Mouse (Mus musculus): ENCODE data around the gene Dvl1. TPM values are rescaled to one million over a fixed set of nuclear protein-coding genes. Genes with fewer than 3 reads are reported as not detected.

The Dvl1 gene
- total RNA-seq, 1 experiment from 2014 or later: 18.8 TPM

DNA sequence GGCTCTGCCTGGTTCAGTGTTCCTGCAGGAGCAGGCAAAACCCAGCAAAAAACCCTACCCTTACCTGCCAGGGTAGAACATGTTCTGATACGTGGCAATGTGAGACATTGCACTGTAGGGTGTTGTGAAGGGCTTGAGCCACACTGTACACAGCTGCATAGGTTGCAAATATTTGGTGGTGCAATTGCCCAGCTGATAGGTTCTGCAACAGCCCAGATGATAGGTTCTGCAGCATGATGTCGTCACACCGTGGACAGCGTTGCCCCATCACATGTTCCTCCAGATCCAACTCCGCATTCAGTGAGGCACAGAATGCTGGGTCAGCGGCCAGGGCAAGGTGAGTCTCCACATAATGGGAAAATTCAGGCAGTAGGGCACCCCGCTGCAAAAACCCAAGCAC is 14.6 kb downstream of the Dvl1 start:
- no peak for ATAC-seq (replicated peaks; ENCODE audit: insufficient number of reproducible peaks, low FRiP score, low TSS enrichment, poor library complexity, severe bottlenecking)

DNA sequence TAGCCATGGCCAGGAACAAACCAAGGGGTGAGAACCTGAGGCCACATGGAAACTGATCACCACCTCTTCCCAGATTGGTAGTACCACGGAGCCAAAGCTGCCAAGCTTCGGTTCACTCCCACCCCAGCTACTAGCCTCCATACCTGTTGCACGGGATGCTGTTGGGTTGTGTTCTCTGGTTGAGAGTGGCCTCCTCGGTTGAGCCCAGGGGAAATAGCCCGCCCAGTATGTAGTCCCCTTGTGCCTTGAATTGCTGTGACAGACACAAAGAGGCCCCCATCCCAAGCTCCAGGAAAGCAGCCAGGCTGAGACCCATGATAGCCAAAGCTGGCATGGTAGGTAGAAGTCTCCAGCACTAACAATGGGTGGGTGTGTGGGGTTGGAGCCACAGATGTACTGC is 15.8 kb downstream of the Dvl1 start, which contains the start of gene Tas1r3:
Tas1r3 (minus strand) TSS at position 362 of the 400 bp plus-strand sequence.
- no peak for ATAC-seq (replicated peaks; ENCODE audit: insufficient number of reproducible peaks, low FRiP score, low TSS enrichment, poor library complexity, severe bottlenecking)

DNA sequence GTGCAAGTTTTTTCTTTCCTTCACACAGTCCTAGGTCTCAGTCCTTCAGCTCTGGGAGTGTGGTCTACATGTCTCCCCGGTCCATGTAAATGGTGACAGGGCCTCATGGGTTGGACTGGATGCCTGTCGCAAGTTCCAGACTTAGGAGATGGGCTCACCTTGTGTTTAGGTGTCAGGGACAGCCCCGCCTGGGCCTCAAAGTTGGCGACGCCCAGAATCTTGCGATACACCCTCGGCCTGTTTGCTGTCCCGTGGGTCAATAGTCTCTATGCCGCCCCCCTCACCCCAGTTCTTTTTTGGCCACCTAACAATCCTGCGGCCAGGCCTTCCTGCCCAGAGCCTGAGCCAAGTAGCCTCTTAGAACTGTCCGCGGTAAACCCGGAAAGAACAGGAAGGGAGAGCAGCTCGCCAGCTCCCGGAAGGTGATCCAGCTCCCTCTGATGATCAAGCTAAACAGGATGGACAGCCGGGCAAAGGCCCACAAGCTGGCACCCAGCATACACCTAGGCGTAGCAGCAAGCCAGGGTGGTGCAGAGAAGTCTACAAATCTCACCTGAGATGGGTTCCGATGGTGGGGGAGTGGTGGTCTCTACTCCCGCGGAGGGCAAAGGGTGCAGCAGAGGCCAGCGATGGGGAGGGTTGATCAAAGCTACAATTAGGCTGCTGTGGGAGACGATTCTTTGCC is 21.6 kb downstream of the Dvl1 start:
- ATAC-seq (replicated peaks; ENCODE audit: insufficient number of reproducible peaks, low FRiP score, low TSS enrichment, poor library complexity, severe bottlenecking): no peak

DNA sequence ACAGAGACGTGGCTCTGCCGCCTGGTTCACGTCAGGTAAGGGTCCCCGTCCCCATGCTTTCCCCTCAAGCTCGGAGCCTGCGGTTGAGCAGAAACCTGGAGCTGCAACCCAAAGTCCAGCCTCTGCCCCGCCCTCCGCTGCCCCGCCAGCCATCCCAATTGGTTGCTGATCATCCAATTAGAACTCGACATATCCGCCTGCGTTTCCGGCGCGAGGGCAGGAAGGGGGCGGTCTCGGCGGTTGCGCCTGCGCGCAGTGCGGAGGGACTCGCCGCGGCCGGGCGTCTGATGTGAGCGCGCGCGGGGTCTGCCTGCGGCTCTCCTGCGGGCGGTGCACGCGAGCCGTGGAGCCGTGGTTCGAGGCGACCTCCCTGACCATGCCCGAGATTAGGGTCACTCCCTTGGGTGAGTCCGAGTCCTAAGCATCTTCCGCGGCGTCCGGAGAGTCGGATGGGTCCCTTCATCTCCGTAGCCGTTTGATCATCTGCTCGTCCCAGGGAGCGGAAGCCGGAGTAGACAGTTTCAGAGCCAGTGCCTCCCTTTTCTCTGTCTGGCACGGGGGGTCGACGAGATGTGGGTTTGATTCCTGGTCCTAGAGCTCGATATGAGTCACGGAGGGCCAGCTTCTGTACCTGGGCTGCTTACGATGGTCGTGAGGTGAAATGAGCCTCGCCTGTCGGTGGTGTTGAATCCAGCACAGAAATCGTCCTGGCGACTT is 22.3 kb downstream of the Dvl1 start, which contains the start of the genes Cptp and Ints11:
Cptp (minus strand) TSS at position 124 of the 717 bp plus-strand sequence.
Ints11 (plus strand) TSS at position 230 of the 717 bp plus-strand sequence.
- peak; percentile 97 for ATAC-seq (replicated peaks; ENCODE audit: insufficient number of reproducible peaks, low FRiP score, low TSS enrichment, poor library complexity, severe bottlenecking)

DNA sequence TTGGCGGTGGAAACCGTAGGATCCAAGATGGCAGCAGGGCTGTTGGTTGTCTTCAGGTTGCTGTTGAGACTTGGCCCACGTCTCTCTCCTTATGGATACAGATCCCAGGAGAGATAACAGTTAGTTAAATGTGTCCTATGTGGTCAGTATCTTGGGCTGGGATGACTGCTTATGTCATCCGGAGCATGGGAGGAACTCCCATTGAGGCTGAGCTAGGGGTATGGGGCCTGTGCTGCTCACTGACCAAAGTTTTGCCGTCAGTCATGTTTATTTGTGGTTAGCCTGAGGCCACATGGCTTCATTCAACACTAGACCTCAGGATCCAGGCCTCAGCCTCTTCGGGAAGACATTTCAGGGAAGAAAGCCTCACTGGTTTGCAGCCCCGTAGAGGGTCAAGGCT is 24.2 kb downstream of the Dvl1 start:
- ATAC-seq (replicated peaks; ENCODE audit: insufficient number of reproducible peaks, low FRiP score, low TSS enrichment, poor library complexity, severe bottlenecking): no peak

DNA sequence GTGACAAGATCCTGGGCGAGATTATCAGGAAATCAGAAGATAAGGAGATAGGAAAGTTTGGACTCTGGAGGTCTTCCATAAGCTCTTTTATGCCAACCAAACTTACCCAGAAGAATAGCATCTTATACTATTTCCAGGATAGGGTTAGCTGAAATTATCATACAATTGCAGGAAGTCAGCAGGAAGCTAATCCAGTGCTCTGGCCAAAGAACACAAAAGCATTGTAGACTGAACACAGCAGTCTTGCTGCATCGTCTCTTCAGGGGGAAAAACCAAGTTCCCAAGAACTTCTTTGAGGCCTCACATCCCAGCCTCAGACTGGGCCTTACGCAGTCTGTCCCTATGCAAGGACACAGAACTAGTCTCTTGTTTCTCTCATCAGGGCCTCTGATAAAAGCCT is 36.4 kb downstream of the Dvl1 start:
- no peak for ATAC-seq (replicated peaks; ENCODE audit: insufficient number of reproducible peaks, low FRiP score, low TSS enrichment, poor library complexity, severe bottlenecking)

DNA sequence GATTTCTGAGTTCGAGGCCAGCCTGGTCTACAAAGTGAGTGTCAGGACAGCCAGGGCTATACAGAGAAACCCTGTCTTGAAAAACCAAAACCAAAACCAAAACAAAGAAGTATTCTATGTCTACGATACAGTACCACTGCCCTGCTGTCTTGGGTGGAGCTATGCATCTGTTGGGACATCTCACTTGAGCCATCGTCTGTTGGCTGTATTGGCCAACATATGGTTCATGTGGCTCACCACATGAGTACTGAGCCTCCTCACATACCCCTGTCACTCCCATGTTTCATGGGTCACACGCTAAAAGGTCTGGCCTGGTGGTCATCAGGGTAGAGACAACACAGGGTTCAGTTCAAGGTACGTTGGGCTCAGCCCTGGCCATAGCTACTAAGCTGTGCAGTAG is 39.1 kb downstream of the Dvl1 start:
- no peak for ATAC-seq (replicated peaks; ENCODE audit: insufficient number of reproducible peaks, low FRiP score, low TSS enrichment, poor library complexity, severe bottlenecking)

DNA sequence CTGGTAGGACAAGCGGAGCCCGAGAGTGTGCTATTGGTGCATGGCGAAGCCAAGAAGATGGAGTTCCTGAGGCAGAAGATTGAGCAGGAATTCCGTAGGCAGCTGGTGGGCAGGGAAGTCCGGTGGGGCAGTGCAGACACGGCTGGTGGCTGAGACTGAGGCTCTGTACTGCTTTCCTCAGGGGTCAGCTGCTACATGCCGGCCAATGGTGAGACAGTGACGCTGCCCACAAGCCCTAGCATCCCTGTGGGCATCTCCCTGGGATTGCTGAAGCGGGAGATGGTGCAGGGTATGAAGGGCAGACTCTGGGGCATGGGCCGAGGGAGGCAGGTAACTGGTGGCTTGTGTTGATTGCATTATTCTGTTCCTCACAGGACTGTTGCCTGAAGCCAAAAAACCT is 40.5 kb downstream of the Dvl1 start:
- no peak for ATAC-seq (replicated peaks; ENCODE audit: insufficient number of reproducible peaks, low FRiP score, low TSS enrichment, poor library complexity, severe bottlenecking)

DNA sequence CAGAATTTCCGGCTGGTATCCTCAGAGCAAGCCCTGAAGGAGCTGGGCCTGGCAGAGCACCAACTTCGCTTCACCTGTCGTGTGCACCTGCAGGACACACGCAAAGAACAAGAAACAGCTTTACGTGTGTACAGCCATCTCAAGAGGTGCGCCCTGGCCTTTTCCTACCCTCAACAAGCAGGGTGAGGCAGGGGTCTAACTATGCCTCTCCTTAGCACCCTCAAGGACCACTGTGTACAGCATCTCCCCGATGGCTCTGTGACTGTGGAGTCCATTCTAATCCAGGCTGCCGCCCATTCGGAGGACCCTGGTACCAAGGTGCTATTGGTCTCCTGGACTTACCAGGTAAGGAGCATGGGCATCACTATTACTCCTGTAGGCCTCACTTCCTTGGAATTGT is 41.0 kb downstream of the Dvl1 start:
- ATAC-seq (replicated peaks; ENCODE audit: insufficient number of reproducible peaks, low FRiP score, low TSS enrichment, poor library complexity, severe bottlenecking): no peak

DNA sequence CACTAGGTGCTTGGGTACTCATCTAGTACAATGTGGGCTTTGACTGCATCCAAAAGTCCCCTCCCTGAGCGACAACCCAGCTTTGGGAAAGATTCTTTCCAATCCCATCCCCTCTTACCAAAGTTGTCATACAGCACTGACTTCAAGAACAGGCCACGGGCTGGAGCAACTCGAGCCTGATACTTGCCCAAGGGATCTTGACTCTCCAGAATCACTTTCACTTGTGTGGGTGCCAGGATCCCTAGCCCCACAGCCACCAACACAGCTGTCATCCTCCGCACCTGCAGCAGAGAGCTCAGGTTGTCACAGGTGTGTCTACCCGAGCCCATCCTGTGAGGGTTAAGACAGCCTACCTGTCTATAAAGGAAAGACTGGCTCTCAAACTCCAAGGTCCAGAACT is 42.1 kb downstream of the Dvl1 start:
- no peak for ATAC-seq (replicated peaks; ENCODE audit: insufficient number of reproducible peaks, low FRiP score, low TSS enrichment, poor library complexity, severe bottlenecking)

DNA sequence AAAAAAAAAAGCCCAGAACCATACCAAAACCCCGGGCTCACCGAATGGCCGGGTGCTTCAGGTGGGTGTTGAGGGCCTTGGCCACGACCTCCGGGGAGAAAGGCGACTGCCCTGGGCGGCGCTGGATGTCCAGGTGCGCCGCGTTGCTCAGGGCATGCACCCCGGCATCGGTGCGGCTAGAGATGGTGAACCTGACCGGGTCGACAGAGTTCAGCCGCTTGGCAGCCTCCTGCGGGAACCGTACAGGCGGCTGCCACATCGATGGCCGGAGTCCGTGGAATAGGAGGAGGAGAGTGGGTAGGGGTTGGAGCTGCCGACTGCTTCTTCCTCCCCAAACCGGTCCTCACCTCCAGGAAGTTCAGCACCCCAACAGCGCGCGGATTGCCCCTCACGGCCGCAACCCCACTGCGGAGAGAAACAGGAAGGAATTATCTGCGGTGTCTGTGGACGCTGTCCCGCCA is 43.8 kb downstream of the Dvl1 start:
- ATAC-seq (replicated peaks; ENCODE audit: insufficient number of reproducible peaks, low FRiP score, low TSS enrichment, poor library complexity, severe bottlenecking): no peak

DNA sequence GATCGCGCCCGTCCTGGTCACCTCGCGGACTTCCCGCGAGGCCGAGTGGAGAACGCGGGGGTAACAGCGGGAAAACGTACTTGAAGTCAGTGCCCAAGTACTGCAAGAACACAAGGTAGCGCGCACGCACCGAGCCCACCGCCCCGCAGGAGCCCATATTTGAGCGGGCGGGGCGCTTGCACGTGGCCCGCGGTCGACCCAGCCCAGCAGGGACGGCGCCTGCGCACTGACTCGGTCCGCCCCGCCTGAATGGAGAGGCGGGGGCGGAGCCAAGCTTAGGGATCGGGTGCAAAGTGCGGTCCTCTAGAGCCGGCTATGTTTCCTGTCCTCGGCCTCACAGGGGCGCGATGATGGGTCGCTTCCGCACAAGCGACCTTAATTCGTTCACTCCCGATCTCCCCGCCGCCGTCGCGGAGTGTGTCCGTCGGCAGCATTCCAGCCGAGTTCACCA is 44.4 kb downstream of the Dvl1 start, which contains the start of the genes Pusl1 and Acap3:
Pusl1 (minus strand) TSS at position 231 of the 451 bp plus-strand sequence.
Acap3 (plus strand) TSS at position 272 of the 451 bp plus-strand sequence.
- peak; percentile 68 for ATAC-seq (replicated peaks; ENCODE audit: insufficient number of reproducible peaks, low FRiP score, low TSS enrichment, poor library complexity, severe bottlenecking)

DNA sequence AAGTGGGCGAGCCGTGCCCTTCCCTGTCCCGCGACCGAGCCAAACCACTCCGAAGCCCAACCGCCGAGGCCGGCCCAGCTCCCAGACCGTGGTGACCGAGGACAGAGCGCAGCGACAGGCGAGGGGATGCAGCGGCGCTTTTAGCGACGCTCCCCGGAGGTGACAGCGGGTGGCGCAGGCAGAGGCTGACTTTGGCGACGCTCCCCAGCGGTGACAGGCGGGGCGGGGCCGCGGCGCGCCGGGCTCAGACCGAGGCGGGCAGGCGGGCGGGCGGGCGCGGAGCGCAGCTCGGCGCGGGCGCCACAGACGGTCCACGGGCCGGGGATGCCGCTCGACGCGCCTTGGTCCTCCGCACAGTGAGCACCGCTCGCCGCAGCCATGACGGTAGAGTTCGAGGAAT is 44.8 kb downstream of the Dvl1 start:
- peak; percentile 49 for ATAC-seq (replicated peaks; ENCODE audit: insufficient number of reproducible peaks, low FRiP score, low TSS enrichment, poor library complexity, severe bottlenecking)

DNA sequence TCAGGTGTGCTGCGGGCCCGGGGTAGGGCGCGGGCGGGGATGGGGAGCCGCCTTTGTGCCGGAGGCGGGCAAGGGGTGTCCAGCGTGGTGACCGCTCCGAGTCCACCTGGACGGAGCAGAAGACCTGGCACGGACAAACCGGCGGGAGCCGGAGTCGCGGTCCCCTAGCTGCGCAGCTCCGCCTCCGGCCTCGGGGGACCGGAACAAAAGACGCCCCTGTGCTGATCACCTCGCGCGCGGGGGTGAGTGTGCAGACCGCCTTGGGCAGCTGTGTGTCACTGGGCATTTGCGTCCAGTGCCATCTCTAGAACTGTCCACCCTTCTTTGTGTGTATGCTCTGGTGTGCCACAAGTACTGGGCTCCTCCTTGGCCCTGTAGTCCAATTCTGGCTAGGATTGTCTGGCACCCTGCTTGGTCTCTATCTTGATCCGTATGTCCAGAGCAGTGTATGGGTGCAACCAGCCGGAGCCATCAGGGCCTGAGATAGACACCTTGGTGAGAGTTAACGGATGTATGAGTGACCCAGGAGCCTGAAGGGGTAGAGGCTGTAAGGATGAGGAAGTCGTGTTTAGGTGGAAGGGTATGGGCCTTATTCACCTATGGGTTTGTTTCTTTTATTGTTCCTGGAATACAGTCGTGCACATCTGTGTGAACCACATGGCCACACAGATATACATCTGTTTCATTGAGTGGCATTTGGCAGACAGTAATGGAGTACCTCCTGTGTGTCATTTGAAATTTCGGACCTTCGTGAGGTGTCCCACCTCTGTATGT is 45.4 kb downstream of the Dvl1 start:
- ATAC-seq (replicated peaks; ENCODE audit: insufficient number of reproducible peaks, low FRiP score, low TSS enrichment, poor library complexity, severe bottlenecking): no peak

DNA sequence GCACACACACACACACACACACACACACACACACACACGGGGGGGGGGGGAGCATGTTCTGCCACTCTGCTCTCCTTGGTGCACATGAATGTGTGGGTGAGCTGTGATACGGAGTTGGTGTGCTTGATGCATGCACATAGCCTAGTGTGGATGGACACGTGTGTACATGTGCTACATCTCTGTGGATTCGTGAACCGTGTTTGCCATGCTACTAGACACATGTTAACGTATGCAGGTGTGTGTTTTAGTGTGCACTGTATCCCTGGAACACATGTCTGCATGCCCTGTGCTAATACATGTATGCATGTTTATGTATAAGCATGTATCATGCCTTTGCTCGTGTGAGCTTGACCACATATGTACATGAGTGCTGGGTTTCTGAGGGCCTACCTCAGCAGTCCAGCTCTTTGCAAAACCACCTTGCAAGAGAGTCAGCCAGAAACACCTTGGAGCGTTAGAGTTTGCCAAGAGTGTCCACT is 46.0 kb downstream of the Dvl1 start:
- no peak for ATAC-seq (replicated peaks; ENCODE audit: insufficient number of reproducible peaks, low FRiP score, low TSS enrichment, poor library complexity, severe bottlenecking)

DNA sequence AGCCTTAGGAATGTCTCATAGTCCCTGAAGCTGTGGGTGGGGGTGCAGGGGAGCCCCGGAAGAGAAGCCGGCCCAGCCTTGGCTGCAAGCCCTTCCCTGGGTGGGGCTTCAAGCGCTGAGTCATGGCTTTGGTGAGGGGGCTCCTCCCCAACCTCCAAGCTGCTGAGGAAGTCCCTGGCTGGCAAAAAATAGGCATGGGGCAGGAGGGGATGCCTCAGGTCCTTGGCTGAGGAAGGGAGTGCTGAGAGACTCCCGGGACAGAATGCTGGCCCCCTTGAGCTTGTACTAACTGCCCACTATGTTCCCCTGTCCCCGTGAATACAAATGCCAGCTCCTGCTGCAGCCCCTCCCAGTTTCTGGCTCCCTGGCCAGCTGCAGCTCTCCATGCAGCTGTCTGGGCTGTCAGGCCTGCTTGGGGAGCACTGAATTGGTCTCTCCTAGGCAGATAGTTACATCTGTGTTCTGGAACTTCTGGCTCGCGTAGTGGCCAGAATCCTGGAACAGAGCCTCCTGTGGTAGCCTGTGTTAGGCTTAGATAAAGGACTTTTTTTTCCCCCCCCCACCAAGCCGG is 47.2 kb downstream of the Dvl1 start:
- ATAC-seq (replicated peaks; ENCODE audit: insufficient number of reproducible peaks, low FRiP score, low TSS enrichment, poor library complexity, severe bottlenecking): no peak

DNA sequence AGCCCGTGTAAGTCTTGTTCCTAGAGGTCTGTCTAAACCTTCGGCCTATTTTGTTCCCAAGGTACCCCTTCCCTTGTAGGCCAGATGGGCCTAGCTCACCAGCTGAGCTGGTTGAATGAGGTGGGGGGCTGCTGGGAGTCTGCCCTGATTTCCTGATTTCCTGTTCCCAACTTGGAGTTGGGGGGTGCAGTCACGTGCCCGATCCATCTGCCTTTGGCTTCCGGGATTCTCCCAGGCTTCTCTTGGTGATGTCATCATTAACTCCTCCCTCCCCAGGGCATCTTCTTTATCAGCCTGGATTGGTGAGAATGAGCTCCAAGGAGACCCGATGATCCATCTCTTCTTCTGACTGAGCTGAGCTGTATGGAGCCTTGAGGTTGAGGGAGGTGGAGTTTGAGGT is 48.0 kb downstream of the Dvl1 start:
- no peak for ATAC-seq (replicated peaks; ENCODE audit: insufficient number of reproducible peaks, low FRiP score, low TSS enrichment, poor library complexity, severe bottlenecking)

DNA sequence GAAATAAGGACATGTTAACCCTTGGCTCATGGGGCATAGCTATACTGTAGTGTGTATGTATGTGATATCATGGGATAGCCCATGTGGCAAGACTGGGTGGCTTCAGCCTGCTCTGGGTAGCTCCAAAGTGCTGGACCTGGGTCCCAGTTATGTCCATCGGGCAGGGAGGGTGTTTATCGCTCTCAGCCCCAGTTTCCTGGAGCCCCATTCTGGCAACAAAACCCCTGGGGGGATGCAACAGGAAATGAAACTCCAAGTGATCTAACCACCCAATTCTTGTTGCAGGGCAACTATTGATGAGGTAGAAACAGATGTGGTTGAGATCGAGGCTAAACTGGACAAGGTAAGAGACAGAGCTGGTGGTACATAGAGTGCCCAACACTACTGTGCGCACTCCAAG is 48.6 kb downstream of the Dvl1 start:
- ATAC-seq (replicated peaks; ENCODE audit: insufficient number of reproducible peaks, low FRiP score, low TSS enrichment, poor library complexity, severe bottlenecking): no peak

DNA sequence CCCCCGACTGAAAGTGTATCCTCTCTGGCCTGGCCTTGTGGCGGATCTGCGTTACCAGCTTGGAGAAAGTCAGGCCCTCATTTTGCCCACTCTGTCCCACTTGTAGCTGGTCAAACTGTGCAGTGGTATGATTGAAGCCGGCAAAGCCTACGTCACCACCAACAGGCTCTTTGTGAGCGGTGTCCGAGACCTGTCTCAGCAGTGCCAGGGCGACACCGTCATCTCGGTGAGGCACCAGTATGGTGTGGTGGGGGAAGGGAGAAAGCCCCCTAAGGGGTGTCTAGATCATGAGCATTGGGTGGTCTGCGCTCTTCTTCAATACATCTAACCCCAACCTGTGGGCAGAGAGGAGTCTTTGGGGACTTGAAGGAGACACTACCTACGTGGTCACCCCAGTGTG is 49.3 kb downstream of the Dvl1 start:
- no peak for ATAC-seq (replicated peaks; ENCODE audit: insufficient number of reproducible peaks, low FRiP score, low TSS enrichment, poor library complexity, severe bottlenecking)
